Mouse (Mus musculus): ENCODE data around the gene Fpr-rs7. TPM values are rescaled to one million over a fixed set of nuclear protein-coding genes. Genes with fewer than 3 reads are reported as not detected.

The Fpr-rs7 gene
- not detected in 2 replicates for polyA plus RNA-seq (2016; fragmentation: Nextera tagmentation; extraction: Ambion mirVana)

DNA sequence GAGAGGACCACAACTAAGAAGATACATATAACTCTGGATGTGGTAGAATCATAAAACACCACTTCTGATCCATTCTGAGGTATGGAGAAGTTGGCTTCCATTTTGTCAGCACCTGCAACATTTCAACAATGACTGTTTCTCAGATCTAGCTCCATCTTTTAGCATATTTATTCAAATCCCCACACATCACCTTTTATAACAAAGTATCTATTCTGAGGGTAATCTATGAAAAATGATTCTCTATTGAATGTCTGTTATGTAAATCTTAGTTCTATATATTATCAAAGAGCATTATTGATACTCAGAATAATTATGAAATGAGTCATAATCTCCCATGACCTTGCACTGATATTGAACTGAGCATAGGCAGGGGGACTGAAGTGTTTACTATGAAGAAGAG lies at the start of gene Fpr-rs7:
TSS of gene Fpr-rs7 (minus strand) at position 101 of the 400 bp plus-strand sequence.
- no peaks in the 10 kb centered on the region for H3K36me3 ChIP-seq
- no peak within 1 kb of the TSS for H3K4me2 ChIP-seq (replicated peaks)
- peaks cover 20% of the 10 kb centered on the region for H3K9me3 ChIP-seq
- no peaks in the 10 kb centered on the region for H3K4me1 ChIP-seq
- H3K27ac ChIP-seq, result no peak within 1 kb of the TSS
- no peak within 1 kb of the TSS for H3K9ac ChIP-seq
- no peak for ATAC-seq (ENCODE audit: low FRiP score, low read depth)
- H3K27me3 ChIP-seq (replicated peaks), result no peaks in the 10 kb centered on the region
- no peak within 1 kb of the TSS for H3K4me3 ChIP-seq

- no peak overlapping the region for H3K4me3 ChIP-seq
- H3K27me3 ChIP-seq (replicated peaks), result no peaks in the 10 kb centered on the region
- H3K4me1 ChIP-seq, result no peaks in the 10 kb centered on the region
- no peak overlapping the region for H3K9ac ChIP-seq
- no peak overlapping the region for H3K27ac ChIP-seq
- ATAC-seq (ENCODE audit: low FRiP score, low read depth), result no peak
- peaks cover 11% of the 10 kb centered on the region; the same call in 1 of the 2 replicates for H3K9me3 ChIP-seq
- WGBS, result 80% methylated on average over 6 of the region's 6 CpGs
- no peaks in the 10 kb centered on the region for H3K36me3 ChIP-seq
- no peak overlapping the region for H3K4me2 ChIP-seq (replicated peaks)
Measured at GRCm38 (mm10) chr17:20074090-20074489, 39.9 kb downstream of the Fpr-rs7 start.

GRCm38 (mm10) chr17:20071656-20072396 lies 42.2 kb downstream of the Fpr-rs7 start:
- no peak overlapping the region for H3K4me2 ChIP-seq (replicated peaks)
- WGBS, result 92% methylated on average over 4 of the region's 4 CpGs
- no peaks in the 10 kb centered on the region for H3K36me3 ChIP-seq
- H3K9ac ChIP-seq, result no peak overlapping the region
- H3K4me1 ChIP-seq, result no peaks in the 10 kb centered on the region
- no peak overlapping the region for H3K4me3 ChIP-seq
- no peak overlapping the region for H3K27ac ChIP-seq
- H3K9me3 ChIP-seq, result peaks cover 11% of the 10 kb centered on the region; the same call in 1 of the 2 replicates
- ATAC-seq (ENCODE audit: low FRiP score, low read depth), result no peak
- H3K27me3 ChIP-seq (replicated peaks), result no peaks in the 10 kb centered on the region

Other genes starting within 250 kb of the Fpr-rs7 start
- not detected in 2 replicates for gene Vmn2r104, start 65.9 kb downstream of the Fpr-rs7 start, polyA plus RNA-seq (2016; fragmentation: Nextera tagmentation; extraction: Ambion mirVana)
- gene Fpr-rs6, start 68.9 kb upstream of the Fpr-rs7 start, polyA plus RNA-seq (2016; fragmentation: Nextera tagmentation; extraction: Ambion mirVana), result not detected in 2 replicates
- not detected in 2 replicates for gene Vmn2r105, start 120.8 kb upstream of the Fpr-rs7 start, polyA plus RNA-seq (2016; fragmentation: Nextera tagmentation; extraction: Ambion mirVana)
- not detected in 2 replicates for gene Vmn2r106, start 171.3 kb upstream of the Fpr-rs7 start, polyA plus RNA-seq (2016; fragmentation: Nextera tagmentation; extraction: Ambion mirVana)
- not detected in 2 replicates for gene Vmn2r107, start 231.0 kb upstream of the Fpr-rs7 start, polyA plus RNA-seq (2016; fragmentation: Nextera tagmentation; extraction: Ambion mirVana)

Measured in neural tube, embryonic 12.5 days (tissue).